Mouse (Mus musculus): ENCODE results near the gene Map6.

The Map6 gene

DNA sequence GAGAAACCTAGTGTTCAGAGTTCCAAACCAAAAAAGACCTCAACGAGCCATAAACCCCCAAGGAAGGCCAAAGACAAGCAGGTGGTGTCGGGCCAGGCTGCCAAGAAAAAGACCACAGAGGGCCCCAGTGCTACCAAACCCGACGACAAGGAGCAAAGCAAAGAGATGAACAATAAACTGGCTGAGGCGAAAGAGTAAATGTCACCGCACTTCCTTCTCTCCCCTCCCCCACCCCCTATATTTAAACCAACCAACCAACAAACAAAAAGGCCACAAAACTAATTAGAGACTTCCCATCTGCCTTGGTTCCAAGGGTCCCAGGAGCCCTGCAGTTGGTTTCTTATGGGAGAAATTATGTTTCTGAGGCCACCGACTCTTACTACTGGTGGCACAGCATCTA lies 50.2 kb downstream of the Map6 start:
- no peak for DNase-seq

- DNase-seq, result no peak
Measured at GRCm38 (mm10) chr7:99320524-99320923, 53.3 kb downstream of the Map6 start.

DNA sequence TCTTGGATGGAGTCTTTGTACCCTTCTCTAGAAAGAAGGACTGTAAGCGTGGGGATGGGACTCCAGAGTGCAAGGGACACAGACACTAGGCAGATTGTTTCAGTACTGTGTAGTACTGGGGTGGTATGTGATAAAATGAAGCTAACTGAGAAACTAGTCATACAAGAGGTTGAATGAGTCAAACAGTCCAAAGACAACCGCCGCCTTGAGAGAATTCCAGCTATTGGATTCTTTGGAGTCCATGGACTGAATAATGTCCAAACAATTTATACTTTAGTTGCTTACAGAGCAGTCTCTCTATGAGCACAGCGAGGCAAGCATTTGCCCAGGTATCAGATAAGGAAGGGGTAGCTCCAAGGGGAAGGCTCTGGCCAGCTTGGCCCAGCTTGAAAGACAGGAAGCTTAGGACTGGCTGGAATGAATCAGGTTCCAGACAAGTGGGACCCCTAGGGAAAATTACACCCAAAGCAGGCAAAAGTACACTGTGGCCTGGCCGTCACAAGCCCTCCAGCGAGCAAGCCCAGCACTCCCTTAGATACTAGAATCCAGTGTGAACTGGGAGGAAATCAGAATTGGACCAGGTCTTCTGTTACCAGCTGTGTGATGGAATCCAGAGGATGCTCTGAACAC lies 55.6 kb downstream of the Map6 start:
- DNase-seq, result no peak

GRCm38 (mm10) chr7:99323321-99323700 lies 56.1 kb downstream of the Map6 start:
- no peak for DNase-seq

DNA sequence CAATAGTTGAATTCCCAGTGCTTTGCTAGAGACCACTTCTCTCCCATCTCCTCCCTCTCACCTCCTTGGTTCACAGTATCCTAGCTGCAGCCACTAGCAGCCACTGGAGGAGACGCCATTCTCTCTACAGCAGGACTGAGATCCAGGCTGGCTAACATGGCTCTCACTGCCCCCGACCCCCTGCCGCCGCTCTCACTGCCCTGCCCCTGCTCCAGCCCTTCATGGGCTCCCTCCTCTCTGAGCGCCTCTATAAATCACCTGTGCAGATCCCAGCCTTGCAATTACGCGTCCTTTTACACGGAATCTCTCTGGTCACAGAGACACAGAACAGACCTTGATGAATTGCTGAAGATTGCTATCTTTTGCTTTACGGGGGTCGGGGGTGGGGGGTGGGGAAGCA lies 57.6 kb downstream of the Map6 start:
- DNase-seq, result no peak

GRCm38 (mm10) chr7:99326128-99326527 lies 58.9 kb downstream of the Map6 start:
- no peak for DNase-seq

- DNase-seq, result no peak
Measured at GRCm38 (mm10) chr7:99328847-99329246, 61.6 kb downstream of the Map6 start.

DNA sequence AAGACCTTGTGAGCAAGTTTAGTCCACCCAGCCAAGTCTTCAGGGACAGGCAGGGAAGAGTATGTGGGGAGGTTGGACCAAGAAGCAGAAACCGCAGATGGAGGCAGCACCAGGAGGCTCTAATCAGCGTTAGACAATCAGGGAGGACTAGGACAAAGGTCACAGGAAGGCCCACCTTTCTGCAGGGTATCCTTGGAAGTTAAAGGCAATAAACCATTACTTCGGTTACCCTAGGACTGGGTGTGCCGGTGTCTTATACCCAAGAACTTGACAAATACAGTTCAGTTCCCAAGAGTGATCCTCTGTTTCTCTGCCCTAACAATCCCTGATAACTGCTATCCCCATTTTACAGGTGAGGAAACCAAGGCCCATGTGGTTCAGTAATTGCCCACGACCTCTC lies 62.8 kb downstream of the Map6 start:
- DNase-seq, result no peak

DNA sequence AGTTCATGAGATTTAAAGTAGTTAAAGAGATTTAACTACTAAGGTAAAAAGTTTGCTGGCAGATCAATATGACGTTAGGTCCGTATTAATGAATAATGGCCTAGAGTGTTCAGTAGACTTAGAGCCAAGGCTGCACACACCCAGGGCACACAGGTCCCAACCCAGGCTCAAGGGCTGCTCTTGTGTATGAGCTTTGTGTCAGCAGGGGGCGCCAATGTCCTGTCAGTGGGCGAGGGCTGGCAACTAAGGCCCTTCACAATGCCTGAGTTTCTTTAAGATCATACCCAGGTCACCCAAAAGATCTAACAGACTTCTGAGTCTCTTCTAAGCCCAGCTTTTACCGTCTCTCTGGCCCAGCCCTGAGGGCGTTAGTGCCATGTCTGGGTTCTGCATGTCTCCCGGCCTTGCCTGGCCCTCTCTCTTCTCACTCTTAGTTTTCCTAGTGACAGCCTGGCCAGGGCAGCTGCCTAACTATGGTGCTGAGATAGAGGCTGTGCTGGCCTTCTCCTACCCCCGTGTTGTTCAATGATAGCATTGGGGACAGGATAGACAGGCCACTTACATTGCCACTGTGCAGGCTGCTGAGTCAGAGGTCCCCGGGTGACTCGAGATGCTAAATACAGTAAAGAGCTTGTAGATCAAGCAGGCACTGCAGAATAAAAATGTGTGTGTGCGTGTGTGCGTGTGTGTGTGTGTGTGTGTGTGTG lies 65.7 kb downstream of the Map6 start:
- peak; percentile 78 for DNase-seq

DNA sequence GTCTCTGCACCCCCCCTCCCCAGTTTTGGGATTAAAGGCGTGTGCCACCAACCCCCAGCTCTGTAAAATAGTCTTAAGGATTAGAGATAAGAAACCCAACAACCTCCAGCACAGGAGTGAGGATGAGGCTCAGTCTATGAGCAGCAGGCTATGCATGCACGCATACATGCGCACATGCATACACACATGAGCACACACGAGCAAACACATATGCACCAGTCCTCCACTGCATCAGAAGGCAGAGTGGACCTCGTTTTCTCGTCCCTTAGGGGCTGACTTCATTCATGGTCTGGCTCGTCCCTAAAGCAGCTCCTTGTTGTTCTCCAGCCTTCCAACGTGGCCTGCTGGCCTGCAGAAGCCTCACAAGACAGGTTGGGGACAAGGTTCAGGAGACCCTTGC lies 73.5 kb downstream of the Map6 start:
- no peak for DNase-seq

GRCm38 (mm10) chr7:99343577-99343976 lies 76.3 kb downstream of the Map6 start:
- no peak for DNase-seq

DNA sequence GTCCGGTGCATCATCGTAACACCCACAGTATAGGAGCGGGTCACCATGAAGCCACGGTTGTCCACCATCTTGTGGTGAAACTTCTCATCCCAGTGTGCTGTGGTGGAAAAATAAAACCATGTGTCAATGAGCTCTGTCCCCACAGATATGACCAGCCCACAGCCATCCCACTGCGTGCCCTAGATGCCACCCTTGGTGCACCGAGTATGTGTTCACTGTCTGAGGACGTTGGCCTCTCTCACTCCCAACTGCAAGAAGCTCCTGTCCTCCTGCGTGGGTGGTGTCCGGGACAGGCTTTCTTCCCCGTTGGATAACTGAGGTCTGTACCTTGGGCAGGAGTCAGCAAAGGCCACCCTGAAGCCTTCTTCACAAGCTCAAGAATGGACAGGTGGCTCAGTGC lies 80.0 kb downstream of the Map6 start:
- DNase-seq, result no peak

DNA sequence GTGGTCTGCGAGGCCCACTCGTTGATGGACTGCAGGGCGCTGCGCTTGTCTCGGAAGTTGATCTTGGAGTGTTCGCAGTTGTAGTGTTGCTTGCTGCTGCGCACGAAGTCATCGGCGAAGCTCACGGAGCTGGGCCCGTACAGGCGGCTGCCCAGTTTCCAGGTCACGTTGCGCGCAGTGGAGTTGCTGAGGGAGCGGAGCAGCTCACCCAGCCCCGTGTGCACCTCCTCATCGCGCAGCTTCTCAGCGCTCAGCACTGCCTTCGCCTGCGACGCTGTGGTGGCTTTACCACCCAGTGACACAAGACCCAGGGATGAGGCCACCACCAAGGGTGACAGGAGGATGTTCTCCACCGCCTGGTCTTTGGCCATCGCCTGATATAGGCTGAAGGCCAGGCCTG lies 81.6 kb downstream of the Map6 start:
- no peak for DNase-seq

DNA sequence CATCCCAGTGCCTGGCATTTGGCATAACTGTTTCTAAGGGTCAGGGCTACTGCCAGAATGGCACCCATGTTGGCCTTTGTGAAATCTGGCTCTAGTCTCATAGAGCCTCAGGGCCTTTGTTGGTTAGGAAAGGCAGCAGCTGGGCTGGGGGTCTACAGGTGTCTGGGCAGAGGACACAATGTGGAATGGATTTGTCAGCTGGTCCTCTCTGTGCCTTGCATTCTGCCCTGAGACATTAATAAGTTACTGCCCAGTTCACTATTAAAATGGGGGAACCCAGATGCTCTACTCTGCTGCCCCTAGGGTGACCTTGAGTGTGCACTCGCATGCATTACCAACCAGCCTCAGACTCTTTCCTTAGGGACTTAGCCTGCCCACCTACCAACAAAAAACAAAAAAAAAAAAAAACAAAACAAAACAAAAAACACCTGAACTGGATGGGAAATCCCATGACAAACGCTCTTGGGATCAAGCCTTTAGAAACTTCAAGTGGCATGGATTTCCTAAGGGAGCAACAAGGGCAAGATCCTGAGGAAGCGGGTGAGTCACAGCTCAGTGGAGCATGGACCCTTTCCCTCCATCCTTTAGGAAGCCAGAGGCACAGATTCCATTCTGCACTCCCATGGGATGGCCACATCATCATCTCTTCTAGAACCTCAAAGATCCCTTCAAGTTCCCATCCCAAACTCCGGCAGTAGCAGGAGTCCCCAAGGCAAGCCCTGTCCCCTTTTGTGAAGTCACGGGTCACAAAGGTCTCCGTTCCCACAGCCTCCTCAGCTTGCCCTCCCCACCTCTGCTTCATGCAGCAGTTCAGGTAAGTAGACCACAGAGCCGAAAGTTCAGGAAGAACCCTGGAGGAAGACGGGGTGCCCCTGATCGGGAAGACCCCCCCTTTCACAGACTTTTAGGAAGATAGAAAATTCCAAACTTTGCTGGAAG lies 82.8 kb downstream of the Map6 start:
- no peak for DNase-seq

DNA sequence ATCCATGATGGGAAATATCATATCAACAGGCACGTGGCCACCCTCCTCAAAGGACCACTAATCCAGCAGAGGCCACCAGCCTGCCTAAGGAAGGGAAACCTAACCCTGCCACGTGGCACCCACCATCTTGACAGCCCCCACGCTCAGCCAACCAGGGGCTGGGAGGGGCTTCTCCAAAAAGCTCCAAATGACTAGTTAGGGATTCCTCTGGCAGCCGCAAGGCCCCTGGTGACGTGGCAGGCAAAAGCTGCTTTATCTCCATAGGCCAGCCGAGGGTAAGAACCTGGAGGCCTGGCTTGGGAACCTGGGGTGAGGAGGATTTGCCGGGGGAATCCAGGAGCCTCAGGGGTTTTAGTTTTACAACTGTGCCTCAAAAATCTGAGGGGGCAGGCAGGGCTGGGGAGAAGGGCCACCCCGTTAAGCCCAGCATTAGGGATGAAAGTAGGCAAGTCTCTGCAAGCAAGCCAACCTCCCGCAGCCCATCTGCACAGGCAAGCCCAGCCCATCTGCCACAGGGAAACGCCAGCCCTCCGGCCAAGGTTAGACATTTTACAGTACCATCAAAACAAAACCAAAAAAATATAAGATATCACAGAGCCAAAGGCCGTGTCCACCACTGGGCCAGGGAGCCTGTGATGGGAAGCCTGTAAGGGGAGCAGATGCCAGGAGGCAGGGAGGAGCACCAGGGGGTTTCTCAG lies 84.0 kb downstream of the Map6 start:
- DNase-seq, result peak; percentile 9

- DNase-seq, result peak; percentile 12
Measured at GRCm38 (mm10) chr7:99351802-99352517, 84.7 kb downstream of the Map6 start.

GRCm38 (mm10) chr7:99352526-99353400 lies 85.5 kb downstream of the Map6 start, which contains the start of gene Serpinh1:
Serpinh1 (minus strand) TSS chr7:99353239.
- DNase-seq, result peak; percentile 78

DNA sequence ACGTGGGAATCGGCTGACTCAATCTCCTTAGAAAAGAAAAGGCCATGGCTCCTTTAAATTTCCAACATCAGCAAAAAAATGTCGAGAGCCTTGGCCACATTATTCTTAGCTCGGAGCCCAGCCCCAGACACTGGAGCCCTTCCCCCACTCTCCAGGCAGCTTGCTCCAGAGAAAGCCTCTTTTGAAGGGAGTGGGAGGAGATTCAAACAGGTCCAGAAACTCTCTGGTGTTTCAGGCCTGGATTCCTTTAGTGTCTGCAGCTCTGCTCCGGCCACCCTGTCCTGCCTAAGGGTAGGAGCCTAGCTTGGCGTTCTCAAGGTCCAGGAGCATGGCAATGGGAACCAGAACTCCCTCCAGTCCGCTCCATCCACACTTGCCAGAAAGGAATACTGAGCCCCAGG lies 88.5 kb downstream of the Map6 start:
- DNase-seq, result peak; percentile 62

GRCm38 (mm10) chr7:99356244-99356930 lies 89.1 kb downstream of the Map6 start:
- peak; percentile 35 for DNase-seq

DNA sequence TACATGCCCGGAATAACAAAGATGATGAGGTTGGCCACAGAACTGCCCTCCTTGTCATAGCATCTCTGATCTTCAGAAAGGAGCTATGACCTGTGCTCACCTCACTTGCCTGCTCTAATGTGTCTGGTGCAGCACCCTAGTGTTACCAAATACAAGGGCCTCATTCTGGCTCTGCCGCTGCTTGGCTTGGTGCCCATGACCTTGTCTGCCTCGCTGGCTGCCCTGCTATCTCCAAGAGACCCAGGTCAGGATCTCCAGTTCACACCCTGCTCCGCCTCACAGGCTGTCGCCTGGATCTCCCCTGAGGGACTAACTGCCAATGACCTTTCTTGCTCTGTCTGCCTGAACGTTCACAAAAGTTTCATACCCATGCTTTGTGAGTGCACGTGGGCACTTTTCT lies 90.0 kb downstream of the Map6 start:
- peak; percentile 25 for DNase-seq

- DNase-seq, result no peak
Measured at GRCm38 (mm10) chr7:99358371-99358770, 91.1 kb downstream of the Map6 start.
